Mouse (Mus musculus) kidney, adult 2 months (tissue): ENCODE data around the gene Slc18a3.

Source experiments
- CTCF ChIP-seq: fragments of 200-500 bp; conservative IDR thresholded peaks from 2 replicates; pipeline ENCODE4 v1.5.1; 2011; ENCODE audit warnings: low read depth, mild to moderate bottlenecking, control low read depth, low read length, moderate library complexity, mixed read lengths; ENCODE audit not compliant: insufficient read depth, insufficient read length
- POLR2A ChIP-seq: fragments of 200-500 bp; IDR thresholded peaks from one replicate; pipeline ENCODE4 v1.6.1; 2011; ENCODE audit warnings: low read depth, low read length, control low read depth

GRCm38 (mm10) chr14:32465889-32466288 lies 1.2 kb upstream of the Slc18a3 start, which contains the start of gene Chat:
- TF ChIP-seq CTCF (no peak), POLR2A (no peak)
